Mouse (Mus musculus): ENCODE data around the gene Lasp1.

Lasp1 gene

DNA sequence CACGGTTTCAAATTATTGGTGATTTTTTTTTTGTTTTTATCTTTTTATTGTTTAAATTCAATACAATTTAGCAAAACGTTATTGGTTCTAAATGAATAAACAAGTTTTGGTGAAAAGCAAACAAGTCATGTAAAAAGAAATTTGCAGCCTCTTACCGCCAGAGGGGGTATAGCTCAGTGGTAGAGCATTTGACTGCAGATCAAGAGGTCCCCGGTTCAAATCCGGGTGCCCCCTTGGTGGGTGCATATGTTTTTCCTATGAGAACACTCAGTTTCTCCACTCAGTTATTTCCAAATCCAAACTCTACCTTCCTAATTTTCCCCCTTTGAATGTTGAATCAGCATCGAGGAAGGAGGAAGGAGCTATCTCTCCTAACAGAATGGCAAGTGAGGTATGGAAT is 1.9 kb upstream of the Lasp1 start:
- DNase-seq (ENCODE audit: low spot score in 2 of 2): peak in 1 of 2 experiments; percentile 77

DNA sequence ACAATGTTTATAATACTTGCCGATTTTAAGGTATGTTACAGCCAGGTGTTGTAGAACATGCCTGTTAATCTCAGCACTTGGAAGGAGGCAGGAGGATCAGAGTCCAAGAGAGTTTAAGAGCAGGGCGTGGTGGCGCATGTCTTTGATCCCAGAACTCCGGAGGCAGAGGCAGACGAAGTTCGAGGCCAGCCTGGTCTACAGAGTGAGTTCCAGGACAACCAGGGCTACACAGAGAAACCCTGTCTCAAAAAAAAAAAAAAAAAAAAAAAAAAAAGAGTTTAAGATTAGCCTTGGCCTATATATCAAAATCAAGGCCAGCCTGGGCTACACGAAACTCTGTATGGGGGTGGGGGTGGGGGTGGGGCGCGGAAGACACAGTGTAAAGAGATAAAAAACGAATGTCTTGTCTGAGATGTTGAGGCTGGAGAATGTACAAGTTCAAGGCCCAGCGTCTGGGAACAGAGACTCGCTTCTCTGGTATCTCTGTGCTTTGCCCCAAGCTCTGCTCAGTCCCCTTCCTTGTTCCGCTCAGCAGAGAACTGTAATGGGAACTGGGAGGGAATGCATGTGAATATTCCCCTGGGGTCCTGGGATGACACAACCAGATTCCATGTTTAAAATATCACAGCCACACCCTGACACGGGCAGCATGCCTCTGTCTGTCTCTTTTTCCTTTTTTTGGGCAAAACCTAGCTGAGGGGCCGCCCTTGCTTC is 1.3 kb upstream of the Lasp1 start:
- no peak for DNase-seq (ENCODE audit: low spot score in 2 of 2)

DNA sequence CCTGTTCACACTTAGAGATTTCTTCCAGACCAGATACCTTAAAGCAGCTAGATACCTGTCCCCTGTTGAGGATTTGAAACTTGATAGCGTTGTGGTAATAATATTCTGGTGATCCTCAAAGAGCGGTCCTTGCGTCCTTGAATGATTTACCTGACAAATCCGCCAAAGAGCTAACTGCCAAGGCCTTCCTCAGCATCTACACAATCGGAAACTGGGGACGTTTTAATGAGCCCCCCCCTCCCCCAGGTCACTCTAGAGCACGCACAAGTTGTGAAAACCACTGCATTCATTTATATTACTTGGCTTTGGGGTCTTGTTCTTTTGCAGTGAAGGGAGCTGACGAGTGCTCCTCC is 741 bp upstream of the Lasp1 start:
- DNase-seq (ENCODE audit: low spot score in 2 of 2): no peak

DNA sequence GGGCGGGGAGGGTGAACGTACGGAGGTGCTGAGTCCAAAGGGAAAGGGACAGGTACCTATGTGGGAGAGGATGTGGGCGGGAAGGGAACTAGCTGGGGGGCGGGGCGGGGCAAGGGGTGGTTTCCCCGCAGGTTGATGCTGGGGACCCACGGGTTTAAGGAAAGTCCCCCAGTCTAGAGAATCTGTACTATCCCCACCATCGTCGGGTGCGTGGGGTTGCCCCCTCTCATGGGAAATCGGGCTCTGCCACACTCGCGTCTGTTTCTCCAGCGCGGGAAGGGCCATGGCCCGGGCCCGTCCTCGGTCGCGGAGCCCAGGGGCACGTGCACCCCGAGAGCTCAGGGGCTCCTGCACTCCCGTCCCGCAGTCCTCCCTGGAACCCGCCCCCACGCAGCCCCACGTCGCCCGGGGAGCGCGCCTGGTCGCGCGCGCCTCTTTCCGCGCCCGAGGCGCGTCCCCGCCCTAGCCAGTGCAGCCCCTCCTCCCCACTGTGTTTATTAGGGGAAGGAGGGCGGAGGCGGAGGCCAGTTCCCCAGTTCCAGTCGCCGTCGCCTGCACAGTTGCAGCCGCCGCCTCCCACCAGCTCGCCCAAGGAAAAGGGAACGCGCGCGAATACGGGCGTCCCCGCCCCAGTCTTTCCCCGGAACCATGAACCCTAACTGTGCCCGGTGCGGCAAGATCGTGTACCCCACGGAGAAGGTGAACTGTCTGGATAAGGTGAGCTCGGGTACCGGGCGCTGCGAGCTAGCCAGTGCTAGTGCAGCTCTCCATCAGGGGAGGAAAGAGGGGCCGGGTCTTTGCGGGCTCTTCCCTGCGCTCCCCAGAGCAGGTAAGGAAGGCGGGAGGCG is 570 bp downstream of the Lasp1 start:
- DNase-seq (ENCODE audit: low spot score in 2 of 2): peak; percentile 71 to 80

DNA sequence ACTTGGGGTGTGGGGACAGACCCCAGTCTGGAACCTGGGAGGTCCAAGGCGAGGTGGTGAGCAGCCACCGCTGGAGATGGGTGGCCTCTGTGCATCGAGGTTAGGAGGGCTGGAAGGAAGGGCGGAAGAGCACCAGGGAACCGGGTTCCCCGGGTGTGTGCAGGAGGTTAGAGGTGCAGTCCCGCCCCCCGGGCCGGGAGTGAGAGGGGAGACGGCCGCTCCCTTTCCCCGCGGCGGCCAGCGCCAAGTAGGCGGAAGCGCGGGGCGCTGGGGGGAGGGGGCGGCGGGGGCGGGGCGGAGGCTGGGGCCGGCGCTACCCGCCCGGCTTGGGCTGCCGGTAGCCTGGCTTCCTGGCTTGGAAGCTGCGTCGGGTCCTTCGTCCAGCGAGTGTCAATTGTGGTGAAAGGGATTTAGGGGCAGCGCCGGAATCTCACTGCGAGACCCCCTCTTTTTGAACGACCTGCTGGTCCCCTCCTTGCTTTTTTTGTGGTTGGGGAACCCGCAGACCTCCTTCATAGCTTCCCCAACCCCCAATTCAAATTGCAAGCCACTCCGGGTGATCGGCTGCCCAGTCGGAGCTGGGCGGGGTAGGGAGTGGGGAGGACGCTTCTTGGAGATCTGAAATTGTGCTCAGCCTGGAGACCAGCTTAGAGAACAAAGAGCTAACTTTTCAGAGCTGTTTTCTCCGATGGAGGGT is 1.3 kb downstream of the Lasp1 start:
- DNase-seq (ENCODE audit: low spot score in 2 of 2): no peak

DNA sequence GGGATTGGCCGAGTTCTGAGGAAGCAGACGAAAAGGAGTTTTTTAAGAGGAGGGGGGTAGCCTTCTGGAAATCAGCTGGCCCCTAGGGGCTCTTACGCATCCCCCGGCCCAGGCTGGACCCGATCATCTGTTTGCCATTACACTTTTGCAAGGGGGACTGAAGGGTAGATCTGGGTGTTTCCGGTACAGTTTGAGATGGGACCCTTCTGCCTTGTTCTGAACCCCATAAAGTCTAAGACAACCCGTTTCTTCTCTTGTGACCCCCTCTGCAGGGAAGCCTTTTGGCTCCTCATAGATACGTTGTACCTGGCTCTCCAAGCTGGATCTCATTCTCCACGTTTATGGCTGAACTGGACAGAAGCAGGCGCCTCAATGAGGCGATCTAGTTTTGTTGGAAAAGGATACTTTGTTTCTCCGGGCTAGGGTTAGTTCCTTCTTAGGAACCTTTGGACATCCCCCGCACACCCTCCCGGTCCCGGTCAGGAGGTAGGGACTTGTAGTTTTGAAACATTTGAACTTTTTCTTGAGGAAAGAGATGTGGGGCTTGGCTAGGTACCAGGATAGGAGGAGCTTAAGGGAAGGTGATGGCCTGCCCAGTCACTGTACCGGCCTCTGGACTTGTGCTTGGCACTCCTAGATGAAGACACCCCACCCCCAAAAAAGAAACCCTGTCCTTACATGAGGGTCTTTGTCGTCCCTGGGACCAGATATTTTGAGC is 2.0 kb downstream of the Lasp1 start:
- DNase-seq (ENCODE audit: low spot score in 2 of 2): no peak

DNA sequence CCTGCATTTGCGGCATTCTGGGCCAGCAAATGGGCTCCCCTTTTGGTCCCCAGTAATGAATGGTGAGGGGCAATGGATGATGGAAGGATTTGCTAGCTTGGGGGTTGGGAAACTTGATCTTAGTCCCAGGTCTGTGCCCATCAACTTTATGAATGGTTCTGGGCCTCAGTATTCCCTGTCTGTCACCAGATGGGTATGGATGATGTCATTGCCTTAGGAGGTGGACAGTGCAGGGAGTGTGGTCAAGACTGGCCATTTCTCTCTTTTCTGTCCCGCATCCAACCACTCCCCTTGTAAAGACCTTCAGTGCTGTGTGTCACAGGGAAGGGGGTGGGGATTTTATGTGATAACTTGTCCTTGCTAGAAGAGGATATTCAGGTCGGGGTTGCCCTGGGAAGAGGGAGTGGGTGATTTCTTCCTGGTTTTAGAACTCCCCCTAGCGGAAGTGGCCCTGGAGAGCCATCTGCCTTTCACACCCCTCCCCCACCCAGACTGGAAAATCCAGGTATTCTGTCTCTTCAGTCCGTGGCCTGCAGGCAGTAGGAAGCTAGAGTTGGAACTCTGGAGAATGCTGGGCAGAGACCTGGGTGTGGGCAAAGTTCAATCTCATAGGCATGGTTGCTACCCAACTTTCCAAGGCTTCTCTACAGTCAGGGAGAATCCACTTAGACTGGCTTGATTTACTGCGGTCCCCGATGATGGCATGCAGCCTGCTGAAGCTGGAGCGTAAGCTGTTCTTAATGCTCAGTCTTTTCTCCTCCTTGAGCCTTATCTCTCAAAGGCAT is 2.8 kb downstream of the Lasp1 start:
- DNase-seq (ENCODE audit: low spot score in 2 of 2): no peak

DNA sequence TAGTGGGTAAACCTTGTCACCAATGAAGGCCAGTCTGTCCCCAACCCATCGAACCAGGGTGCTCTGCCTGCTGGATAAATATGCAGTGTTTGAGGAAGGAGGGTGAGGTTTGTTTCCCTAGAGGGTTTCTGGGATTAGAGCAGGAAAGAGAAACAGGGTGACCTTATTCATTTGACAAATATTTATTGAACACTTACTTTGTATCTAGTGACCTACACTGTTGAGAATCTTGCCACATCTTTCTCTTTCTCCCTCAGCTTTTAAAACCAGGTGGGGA is 3.3 kb downstream of the Lasp1 start:
- DNase-seq (ENCODE audit: low spot score in 2 of 2): no peak

DNA sequence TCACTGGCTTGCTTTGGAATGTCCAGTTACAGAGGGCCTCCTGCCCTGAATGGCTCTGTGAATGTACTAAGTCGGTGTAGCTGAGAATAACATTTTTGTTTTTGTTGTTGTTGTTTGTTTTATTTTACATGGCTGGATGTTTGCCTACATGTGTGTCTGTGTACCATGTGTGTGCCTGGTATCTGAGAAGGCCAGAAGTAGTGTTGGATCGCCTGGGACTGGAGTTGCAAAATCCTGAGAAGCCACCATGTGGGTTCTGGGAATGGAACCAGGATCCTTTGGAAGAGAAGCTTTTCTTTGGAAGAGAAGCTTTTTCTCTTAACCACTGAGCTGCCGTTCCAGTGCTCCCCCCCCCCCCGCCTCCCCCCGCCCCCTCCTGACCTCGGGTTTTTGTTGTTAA is 3.7 kb downstream of the Lasp1 start:
- DNase-seq (ENCODE audit: low spot score in 2 of 2): no peak

DNA sequence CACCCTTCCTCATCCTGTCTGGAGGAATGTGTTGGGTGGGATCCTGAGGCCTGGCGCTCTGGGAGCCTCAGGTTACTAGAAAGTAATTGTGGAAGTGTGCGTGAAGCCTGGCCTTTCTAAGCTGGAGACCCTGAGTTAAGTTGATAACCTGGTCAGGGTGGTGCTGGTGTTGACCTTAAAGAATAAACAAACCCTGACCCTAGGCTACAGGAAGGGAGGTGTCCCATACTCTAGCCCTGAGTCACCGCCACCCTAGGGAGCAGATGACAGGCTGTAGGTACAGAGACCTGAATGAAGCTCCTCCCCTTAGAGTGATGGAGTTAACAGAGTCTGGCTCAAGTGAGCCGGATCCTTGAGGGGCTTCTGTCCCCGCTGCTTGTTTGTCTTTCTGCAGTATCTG is 5.0 kb downstream of the Lasp1 start:
- no peak for DNase-seq (ENCODE audit: low spot score in 2 of 2)

DNA sequence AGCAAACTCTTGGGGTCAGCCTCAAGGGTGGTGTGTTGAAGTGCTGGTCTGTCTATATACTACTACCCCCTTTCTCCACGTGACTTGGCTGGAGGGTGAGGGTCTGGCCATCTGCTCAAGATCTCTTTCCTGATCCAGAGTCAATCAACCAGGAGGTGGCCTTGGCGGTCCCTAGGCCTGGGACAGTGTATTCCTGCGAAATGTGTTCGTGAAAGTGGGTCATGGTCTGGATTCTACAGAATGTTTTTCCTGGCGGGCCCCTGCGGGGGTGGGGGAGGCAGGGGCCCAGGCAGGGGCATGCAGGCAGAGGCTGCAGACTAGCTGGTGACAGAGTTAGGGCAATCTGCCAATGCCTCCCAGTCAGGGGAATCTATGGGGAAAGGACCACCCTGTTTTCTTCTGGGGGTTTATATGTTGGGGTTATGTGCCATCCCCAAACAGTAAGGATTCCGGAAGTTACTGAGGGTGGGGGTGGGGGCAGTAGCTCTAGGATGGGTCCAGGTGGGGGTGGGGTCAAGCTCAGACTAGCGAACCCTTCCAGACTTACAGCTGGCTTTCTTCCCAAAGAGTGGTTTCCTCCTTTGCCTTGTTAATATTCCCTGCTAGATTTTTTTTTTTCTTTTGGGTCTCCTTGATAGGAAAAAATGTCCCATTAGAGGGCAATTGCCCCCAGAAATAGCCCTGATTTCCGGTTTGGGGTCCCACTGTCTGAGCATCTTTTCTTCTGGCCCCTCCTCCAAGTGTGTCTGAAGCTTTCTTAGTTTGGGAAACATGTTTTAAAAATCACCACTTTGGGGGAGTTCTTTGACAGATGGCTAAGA is 6.3 kb downstream of the Lasp1 start:
- no peak for DNase-seq (ENCODE audit: low spot score in 2 of 2)

DNA sequence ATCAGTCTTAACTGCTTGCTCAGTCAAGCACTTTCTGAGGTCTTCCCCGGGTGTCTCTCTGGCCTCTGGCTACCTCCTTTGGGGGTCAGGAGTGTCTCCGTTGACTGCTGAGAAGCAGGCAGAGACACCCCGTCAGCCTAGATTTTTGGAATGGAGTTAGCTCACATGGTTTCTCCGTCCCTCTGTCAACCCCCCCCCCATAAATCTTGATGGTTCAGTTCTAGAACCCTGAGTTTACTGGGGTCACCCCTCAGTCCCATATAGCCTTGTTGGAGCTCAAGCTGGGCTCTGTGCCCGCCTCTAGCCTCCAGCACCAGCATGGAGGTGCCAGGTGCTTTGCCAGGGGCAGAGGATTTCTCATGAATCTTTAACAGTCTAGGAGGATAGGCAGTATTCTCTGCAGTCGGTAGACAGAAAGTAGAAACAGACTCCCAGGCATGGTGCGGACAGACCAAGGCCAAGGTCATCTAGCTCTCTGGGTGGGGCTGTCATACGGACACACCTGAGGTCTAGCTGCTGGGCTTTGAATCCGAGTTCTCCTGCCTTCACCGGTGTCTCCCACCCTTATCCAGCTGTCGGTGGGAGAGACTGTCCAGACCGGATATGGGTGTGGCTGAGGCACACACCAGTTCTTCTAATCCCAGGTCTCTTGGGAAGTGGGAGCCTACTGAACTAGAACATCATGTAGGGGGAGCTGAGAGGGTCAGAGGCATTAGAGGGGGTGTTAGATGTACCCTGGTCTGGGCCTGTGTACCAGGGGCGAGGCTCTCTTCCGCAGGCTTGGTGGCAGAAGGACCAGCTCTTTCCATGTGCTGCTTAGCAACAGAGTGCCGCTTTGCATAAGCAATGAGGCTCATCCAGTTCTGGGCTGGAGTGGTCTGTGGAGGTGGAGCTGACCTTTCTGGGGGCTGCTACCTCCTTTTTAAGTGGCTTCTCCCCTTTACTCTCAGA is 7.1 kb downstream of the Lasp1 start:
- no peak for DNase-seq (ENCODE audit: low spot score in 2 of 2)

DNA sequence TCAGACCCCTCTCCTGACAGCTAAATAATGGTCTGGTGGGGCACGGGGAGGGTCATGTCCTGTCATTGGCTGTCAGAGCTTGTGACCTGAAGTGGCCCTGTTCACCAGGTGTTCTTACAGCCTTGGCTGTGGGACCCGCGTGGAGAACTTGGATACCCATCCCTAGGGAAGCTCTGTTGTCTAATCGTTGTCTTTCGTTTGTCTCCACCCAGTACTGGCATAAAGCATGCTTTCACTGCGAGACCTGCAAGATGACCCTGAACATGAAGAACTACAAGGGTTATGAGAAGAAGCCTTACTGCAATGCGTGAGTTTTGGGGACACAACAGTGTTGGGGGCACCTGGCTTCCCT is 7.8 kb downstream of the Lasp1 start:
- no peak for DNase-seq (ENCODE audit: low spot score in 2 of 2)

DNA sequence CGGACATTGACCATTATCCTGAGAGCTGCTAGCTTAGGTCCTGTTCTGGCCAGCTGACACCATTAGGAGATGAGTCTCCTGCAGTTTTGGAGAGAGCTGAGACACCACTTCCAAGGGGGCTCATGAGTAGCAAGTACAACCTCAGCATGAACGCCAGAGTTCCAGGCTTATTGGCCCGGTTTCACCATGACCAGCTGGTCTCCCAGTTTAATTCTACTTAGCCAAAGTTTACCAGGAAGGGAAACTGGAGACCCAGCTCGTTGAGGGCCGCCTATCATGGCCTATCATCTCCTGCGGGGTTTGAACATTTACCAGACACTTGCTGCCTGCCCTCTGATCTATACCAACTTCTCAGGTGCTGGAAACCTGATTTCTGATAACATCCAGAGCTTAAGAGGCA is 8.8 kb downstream of the Lasp1 start:
- no peak for DNase-seq (ENCODE audit: low spot score in 2 of 2)

DNA sequence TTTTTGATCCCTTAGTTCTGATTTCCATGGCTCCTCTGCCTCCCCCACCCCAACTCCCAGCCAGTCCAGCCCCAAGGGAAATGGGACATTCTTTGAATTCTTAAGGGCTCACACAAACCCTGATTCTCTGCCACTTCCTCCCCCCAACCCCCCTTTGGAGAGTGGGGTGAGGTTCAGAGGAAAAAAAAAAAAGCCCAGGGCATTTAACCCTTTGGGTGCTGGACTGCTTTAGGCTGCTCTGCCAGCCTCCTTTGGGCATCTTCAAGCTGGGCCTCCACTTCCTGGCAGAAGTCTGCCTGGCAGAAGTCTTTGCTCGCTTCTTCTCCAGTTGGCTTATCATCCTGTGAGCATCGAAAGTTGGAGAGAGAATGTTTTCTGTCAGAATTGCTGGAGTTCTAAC is 9.3 kb downstream of the Lasp1 start:
- no peak for DNase-seq (ENCODE audit: low spot score in 2 of 2)

DNA sequence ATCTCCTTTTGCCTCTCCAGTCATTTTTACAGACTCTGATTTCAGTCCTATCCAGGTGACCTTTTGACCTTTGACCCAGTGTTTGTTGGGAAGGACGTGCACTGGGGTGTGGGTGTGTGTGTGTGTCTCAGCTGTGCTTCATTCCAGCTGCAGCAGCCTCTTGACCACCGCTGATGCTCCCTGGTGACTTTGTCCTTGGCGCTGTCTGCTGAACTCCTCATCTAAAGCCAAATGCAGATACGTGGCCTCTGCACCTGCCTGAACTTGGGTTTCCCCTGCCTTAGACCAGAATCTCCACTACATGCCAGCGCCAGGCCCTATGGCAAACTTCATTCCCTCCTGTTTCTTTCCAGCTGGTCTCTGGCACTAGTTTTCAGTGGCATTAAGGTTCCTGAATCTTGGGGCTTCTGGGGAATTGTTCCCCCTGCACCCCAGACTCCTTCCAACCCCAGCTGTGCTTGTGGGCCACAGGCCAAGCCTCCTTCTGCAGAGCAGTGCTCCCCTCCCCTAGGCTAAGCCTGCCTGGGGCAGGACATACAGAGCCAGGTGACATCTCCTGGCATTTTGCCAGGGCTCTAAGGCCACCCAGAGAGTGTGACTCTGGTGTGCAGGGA is 9.9 kb downstream of the Lasp1 start:
- DNase-seq (ENCODE audit: low spot score in 2 of 2): no peak

DNA sequence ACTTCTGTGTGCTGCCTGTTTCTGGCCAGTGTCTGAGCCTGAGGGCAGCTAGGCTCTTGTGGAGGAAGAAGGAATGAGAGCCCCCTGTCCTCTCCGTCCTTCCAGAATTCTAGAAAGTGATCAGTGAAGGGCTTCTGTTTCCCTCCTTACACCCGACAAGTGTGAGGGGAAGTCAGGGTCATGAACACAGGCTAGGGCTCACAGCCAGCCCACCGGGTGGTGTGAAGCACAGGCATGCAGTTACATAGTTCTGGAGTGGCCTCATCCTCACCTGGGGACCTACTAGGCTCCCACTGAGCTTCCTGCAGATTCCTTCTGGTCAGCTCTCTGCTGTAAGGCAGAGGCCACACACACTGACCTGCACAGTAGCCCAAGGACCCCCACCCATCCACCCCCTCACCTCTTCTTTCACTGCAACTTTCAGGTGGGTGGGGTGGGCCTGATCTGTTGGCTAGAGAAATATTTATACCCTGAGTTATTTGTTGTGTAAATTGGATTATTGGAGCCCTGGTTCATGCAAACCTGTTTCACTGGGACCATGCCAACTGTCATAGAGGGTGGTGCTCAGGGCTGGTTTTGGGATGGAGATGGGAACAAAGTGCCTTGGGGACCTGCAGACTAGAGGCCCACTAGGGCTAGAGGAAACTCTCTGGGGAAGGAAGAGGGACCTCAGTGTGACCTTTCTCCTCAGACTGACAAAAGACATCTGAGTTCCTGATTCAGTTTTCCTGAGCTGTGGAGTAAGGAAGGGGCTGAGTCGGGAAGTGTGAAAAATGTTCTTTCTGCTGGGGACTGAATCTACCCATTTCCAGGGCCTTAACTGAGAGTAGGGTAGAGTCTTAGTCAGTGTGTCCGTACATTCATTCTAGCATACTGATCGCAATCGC is 10.7 kb downstream of the Lasp1 start:
- no peak for DNase-seq (ENCODE audit: low spot score in 2 of 2)

DNA sequence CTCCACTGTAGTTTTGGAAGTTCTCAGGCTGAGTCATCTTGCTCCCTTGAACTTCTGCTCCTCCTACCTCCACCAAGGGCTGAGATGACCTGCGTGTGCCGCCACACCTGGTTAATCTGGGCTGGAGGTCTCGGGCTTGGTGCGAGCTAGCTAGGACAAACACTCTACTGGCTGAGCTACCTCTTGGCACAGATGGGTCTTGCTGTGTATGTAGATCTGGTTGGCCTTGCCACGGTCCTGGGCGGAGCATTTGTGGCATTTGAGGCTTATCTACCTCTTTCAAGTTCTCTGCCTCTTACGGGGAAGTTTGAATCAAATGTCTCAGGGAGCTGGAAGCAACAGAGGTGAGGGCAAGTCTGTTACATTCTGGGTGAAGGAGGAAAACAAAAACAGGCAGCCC is 11.6 kb downstream of the Lasp1 start:
- no peak for DNase-seq (ENCODE audit: low spot score in 2 of 2)

All from frontal cortex, postnatal 14 days (tissue).